Mouse (Mus musculus) hematopoietic stem cell, adult 5-6 weeks (primary cell): ENCODE results near the gene Kndc1. TPM values are rescaled to one million over a fixed set of nuclear protein-coding genes. Genes with fewer than 3 reads are reported as not detected.

Source experiments
- ATAC-seq, 2 experiments: fragments of 125-278 bp in 1 of 2; replicated peaks in 1 of 2; 2 replicates each; pipeline ENCODE4 v1.8.0; 2016 to 2017; ENCODE audit warnings: inconsistent platforms in 2 of 2, mild to moderate bottlenecking in 2 of 2, moderate number of reproducible peaks in 2 of 2, low read depth in 1 of 2, moderate TSS enrichment in 1 of 2; ENCODE audit not compliant: low FRiP score in 2 of 2, poor library complexity in 2 of 2, severe bottlenecking in 2 of 2, insufficient read depth in 1 of 2, low TSS enrichment in 1 of 2
- total RNA-seq: library from RNA; stranded (forward); fragments of 172-1452, 232-1000 nt; gene quantifications from 2 replicates; pipeline ENCODE4 v1.2.3, GENCODE M21; 2017

Gene Kndc1
- total RNA-seq, 1 experiment from 2014 or later = not detected

GRCm38 (mm10) chr7:139899505-139899904, 5.0 kb downstream of the Kndc1 start:
- ATAC-seq = no peak

DNA sequence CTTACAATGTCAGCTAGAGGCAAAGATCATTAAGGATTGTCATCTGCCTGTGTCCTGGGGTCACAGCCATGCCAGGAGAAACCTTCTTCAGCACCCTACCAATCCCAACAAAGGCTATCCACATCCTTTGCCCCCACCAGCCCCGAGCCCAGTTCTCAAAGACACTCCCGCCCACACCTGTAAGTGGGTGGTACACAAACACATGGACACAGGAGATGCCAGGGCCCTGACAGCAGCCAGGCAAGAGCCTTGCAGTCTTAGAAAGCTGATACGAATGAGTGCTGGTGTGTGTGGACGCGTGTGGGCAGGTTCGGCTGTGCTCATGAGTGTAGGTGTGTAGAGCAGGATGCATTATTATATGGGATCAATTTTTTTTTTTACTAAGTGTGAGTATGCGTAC, 6.0 kb downstream of the Kndc1 start:
- ATAC-seq = no peak

- no peak for ATAC-seq
Measured at GRCm38 (mm10) chr7:139900896-139901295, 6.4 kb downstream of the Kndc1 start.

DNA sequence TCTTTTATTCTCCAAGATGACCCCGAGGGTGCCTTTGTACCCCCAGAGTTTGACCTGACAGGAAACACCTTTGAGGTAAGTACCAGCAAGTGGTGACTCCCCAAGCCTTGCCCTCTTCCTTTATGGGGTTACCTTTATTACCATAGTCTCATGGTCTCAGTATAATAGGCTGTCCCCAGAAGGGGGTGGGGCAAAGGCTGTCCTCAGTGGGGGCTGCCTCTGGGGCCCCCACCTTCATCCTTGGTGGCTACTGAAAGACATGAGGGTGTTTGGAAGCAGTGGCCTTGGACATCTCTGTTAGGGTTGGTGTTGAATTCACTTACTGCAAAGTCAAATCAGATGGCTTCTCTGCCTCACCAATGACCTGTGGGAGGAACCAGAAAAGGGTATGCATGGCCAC, 7.5 kb downstream of the Kndc1 start:
- ATAC-seq = no peak

DNA sequence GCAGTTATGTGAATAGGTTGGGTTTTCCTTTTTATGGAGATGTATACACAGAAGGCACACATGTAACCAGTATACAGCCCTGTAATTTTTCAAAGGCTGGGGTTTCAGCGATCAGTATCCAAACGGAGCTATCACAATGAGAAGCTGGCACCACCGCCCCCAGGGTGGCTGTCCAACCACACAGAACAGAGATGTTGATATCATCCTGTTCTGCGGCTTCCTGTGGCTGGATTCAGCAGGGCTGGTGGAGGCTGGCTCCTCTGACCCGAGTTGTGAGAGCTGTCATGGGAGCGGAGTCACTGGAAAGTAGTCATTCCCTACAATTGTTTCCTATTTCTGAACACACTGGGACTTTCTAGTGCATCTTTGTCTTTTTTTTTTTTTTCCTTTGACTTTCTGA, 10.8 kb downstream of the Kndc1 start:
- 0 out of 4 replicates have a peak, but pooled peaks of 1 of the 2 experiments have one; percentile 38 for ATAC-seq

DNA sequence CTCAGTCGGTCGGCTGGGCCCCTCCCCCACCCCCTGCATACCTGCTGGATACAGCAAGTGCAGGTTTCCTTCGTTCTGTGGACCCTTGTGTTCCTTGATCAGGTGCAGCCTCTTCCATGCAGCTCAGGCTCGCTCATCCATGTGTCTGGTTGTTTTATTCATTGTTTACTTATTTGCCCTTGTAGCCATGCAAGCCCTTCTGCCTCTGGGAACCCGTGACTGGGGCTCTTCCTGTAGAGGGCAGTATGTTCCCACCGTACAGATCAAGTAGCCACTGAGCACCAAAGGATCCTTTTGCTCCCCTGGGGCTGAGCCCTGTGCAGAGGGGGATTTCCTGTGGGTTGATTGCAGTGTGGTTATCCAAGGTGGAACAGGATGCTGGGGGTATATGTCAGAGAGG, 11.2 kb downstream of the Kndc1 start:
- peak; percentile 80 to 86 for ATAC-seq

- no peak for ATAC-seq
Measured at GRCm38 (mm10) chr7:139908176-139908575, 13.7 kb downstream of the Kndc1 start.

GRCm38 (mm10) chr7:139909469-139909868, 15.0 kb downstream of the Kndc1 start:
- ATAC-seq = no peak

DNA sequence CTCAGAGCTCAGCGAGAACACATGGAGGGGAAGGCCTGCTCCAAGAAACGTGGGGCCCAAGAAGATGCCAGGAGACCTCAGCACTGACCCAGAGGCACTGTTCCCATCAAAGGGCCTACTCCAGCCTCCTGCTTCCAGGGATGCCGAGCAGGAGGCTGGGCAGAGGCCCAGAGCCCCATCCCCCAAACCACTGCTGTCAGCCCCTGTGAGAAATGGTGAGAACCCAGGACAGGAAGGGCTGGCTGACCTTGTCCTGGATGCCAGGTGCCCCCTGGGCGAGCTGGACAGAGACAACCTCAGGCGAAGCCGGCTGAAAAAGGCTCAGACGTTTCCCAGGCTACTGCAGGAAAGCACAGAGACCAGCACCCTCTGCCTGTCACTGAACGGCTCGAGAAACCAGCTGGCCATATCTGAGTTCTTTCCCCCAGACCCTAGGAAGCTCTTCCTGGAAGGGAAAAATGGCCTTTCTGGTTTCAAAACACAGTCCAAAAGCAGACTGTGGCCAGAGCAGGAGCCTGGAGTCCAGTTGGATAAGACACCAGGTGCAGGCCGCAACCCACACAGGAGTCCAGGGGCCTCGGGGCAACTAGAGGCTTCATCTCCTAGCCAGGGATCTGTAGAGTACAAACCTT, 15.8 kb downstream of the Kndc1 start:
- ATAC-seq = no peak

GRCm38 (mm10) chr7:139914141-139915047, 19.9 kb downstream of the Kndc1 start:
- no peak; a peak in 1 of 4 replicates for ATAC-seq

- no peak for ATAC-seq
Measured at GRCm38 (mm10) chr7:139915646-139916257, 21.3 kb downstream of the Kndc1 start.

GRCm38 (mm10) chr7:139916345-139916744, 21.8 kb downstream of the Kndc1 start:
- no peak for ATAC-seq

DNA sequence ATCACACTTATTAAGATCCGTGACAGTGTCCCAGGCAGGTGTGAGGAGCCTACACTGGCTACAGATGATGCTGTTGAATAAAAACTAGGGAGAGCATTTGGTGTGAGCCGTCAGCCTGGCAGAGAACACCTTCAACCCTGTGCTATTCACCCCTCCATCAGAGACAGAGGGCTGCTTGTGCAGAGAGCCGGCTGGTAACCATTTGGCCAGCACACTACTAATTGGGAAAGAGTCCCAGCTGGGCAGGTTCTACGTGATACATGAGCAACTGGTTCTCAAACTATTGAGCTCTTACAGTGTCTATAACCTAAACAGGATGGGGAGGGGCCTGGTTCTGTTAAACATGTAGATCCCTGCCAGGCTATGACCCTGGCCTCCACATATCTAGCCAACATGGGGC, 23.8 kb downstream of the Kndc1 start:
- no peak for ATAC-seq

GRCm38 (mm10) chr7:139930732-139931131, 36.2 kb downstream of the Kndc1 start:
- ATAC-seq = peak; percentile 75 to 83

GRCm38 (mm10) chr7:139936705-139937104, 42.2 kb downstream of the Kndc1 start:
- ATAC-seq = no peak

- no peak for ATAC-seq
Measured at GRCm38 (mm10) chr7:139937138-139937537, 42.6 kb downstream of the Kndc1 start.

DNA sequence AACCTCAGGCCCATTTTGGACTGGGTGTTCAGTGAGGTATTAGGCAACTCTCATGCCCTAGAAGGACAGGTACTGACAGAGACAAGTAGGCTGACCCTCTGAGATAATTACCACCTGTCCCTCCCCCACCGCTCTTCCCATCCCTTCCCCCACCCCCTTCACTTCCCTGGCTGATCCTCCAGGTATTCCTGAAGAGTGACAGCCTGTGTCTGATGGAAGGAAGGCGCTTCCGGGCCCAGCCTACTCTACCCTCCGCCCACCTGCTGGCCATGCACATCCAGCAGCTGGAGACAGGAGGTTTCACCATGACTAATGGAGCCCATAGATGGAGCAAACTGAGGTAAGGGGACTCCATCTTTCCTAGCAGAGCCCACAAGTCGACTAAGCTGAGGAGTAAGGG, 43.3 kb downstream of the Kndc1 start:
- no peak for ATAC-seq
